Mouse (Mus musculus): Measurements from ENCODE around the gene Nxn.

The Nxn gene

GRCm38 (mm10) chr11:76298457-76299000, 100.4 kb downstream of the Nxn start:
- no peak for DNase-seq (ENCODE audit: low spot score)

GRCm38 (mm10) chr11:76297252-76297651, 101.7 kb downstream of the Nxn start:
- no peak for DNase-seq (ENCODE audit: low spot score)

GRCm38 (mm10) chr11:76294836-76295235, 104.1 kb downstream of the Nxn start:
- DNase-seq (ENCODE audit: low spot score) = no peak

- DNase-seq (ENCODE audit: low spot score) = no peak
Measured at GRCm38 (mm10) chr11:76294078-76294477, 104.9 kb downstream of the Nxn start.

- DNase-seq (ENCODE audit: low spot score) = no peak
Measured at GRCm38 (mm10) chr11:76292831-76293230, 106.1 kb downstream of the Nxn start.

- DNase-seq (ENCODE audit: low spot score) = no peak
Measured at GRCm38 (mm10) chr11:76292398-76292797, 106.5 kb downstream of the Nxn start.

- DNase-seq (ENCODE audit: low spot score) = no peak
Measured at GRCm38 (mm10) chr11:76291960-76292359, 107.0 kb downstream of the Nxn start.

- no peak for DNase-seq (ENCODE audit: low spot score)
Measured at GRCm38 (mm10) chr11:76290367-76290766, 108.6 kb downstream of the Nxn start.

- DNase-seq (ENCODE audit: low spot score) = no peak
Measured at GRCm38 (mm10) chr11:76288645-76289044, 110.3 kb downstream of the Nxn start.

GRCm38 (mm10) chr11:76287301-76287700, 111.6 kb downstream of the Nxn start:
- no peak for DNase-seq (ENCODE audit: low spot score)

- no peak for DNase-seq (ENCODE audit: low spot score)
Measured at GRCm38 (mm10) chr11:76286534-76287126, 112.3 kb downstream of the Nxn start.

- no peak for DNase-seq (ENCODE audit: low spot score)
Measured at GRCm38 (mm10) chr11:76285431-76286075, 113.4 kb downstream of the Nxn start.

- DNase-seq (ENCODE audit: low spot score) = no peak
Measured at GRCm38 (mm10) chr11:76283841-76284240, 115.1 kb downstream of the Nxn start.

- DNase-seq (ENCODE audit: low spot score) = no peak
Measured at GRCm38 (mm10) chr11:76279971-76280370, 119.0 kb downstream of the Nxn start.

GRCm38 (mm10) chr11:76278960-76279852, 119.7 kb downstream of the Nxn start:
- no peak for DNase-seq (ENCODE audit: low spot score)

- no peak for DNase-seq (ENCODE audit: low spot score)
Measured at GRCm38 (mm10) chr11:76272440-76272839, 126.5 kb downstream of the Nxn start.

GRCm38 (mm10) chr11:76268521-76269065, 130.3 kb downstream of the Nxn start:
- no peak for DNase-seq (ENCODE audit: low spot score)

GRCm38 (mm10) chr11:76268001-76268459, 130.9 kb downstream of the Nxn start:
- DNase-seq (ENCODE audit: low spot score) = no peak

GRCm38 (mm10) chr11:76267550-76267949, 131.4 kb downstream of the Nxn start:
- no peak for DNase-seq (ENCODE audit: low spot score)

- no peak for DNase-seq (ENCODE audit: low spot score)
Measured at GRCm38 (mm10) chr11:76262611-76263351, 136.2 kb downstream of the Nxn start.

- DNase-seq (ENCODE audit: low spot score) = no peak
Measured at GRCm38 (mm10) chr11:76261224-76261623, 137.7 kb downstream of the Nxn start.
